Mouse (Mus musculus) forelimb bud, embryonic 11.5 days (tissue): ENCODE data around the gene Iqsec1.
"Not testable (repeated sequence)": the region's sequence is repeated elsewhere in the genome, so short reads cannot be mapped to it uniquely, and the experiment has no call there.

Experiments used
- DNase-seq: peaks from one replicate; pipeline ENCODE4 v3.0.0-alpha.2; 2012; ENCODE audit warnings: low read depth, low spot score

Iqsec1 gene

DNA sequence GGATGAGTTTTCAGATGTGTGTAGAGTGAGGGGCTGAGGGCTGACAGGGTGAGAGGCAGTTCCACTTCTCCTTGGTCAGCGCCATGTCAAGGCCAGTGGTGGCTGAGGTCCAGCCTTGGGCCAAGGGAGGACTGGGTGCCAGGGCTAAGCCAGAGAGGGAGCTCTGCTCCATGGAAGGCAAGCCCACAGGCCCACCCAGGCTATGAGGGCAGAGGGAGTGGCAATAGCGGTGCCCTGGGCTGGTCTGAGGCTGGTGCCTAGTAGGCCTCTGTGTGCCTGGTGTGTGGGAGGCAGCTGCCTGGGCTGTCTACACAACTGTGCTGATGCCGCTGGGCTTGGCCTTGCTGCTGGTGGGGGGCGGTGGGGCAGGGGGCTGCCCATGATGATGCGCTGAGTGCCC is 326.3 kb downstream of the Iqsec1 start:
- DNase-seq: no peak

DNA sequence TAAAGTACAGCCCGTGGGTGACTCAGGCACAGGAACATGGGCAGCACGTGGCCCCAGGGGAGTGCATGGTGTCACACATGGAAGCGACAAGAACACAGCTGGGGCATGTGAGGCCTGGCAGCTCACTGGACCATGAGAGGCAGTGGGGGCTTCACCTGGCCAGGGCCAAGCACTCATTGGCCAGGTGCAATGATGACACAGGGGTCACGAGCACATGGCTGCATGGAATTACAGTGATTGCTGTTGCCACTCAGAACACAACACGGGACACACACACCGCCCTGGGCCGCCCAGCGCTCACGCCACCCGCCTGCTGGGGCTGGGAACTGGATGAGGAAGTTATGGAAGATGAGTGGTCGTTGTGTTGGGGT is 327.5 kb downstream of the Iqsec1 start:
- DNase-seq: no peak

DNA sequence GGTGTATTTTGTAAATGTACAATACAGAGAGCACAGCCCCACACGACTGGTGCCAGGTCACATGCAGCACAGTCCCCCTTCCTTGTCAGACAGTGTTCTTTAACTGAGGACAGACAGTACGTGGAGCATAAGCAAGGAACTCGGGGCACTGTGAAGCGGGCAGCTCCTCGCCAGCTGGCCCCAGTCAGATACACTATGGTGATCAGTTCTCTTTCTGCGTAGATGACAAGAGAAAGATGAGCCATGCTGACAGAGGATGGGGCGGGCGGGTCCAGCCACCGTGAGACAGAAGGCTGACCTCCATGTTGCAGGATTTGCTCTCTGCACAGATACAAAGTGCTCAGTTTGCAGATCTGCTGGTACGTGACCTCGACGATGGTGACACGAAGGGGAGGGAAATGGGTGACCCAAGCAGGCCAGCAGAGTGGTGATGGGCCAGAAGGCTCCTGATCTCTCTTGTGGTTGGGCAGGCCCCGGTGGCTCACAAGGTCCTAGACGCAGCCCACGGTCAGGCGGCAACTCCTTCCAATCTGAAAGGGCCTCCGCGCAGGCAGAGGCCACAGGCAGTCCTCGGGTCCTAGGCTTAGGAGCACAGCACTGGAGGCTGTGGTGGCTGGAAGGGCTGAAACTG is 328.0 kb downstream of the Iqsec1 start:
- no peak for DNase-seq

DNA sequence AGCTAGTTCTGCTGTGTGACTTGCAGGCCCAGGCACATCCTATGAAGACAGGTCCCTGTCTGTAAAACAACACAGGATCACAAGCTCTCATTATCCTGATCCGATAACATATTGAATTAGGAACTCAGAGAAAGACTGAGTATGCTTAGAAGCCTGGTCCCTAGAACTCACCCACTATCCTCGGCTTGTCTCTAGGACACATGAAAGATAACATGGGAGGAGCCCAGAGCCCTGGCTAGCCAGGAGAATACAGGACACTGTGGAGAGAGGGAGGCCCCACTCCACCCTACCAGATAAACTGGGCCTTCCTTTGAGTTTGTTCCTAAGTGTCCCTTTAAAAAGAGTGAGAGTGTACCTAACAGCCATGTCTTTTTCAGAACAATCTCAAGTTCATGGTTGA is 328.6 kb downstream of the Iqsec1 start:
- DNase-seq: no peak

DNA sequence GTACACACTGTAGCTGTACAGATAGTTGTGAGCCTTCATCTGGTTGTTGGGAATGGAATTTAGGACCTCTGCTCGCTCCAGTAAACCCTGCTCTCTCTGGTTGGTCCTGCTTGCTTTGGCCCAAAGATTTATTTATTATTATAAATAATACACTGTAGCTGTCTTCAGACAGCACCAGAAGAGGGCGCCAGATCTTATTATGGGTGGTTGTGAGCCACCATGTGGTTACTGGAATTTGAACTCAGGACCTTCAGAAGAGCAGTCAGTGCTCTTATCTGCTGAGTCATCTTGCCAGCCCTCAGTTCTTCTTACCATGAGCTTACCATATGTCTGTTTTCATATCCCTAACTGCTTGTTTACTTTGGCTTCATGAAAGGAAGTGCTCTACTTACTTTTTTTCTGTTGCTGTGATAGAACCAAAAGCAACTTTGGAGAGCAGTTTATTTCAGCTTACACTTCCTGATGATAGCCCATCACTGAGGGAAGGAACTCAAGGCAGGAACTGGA is 332.1 kb downstream of the Iqsec1 start:
- DNase-seq: not testable (repeated sequence)

DNA sequence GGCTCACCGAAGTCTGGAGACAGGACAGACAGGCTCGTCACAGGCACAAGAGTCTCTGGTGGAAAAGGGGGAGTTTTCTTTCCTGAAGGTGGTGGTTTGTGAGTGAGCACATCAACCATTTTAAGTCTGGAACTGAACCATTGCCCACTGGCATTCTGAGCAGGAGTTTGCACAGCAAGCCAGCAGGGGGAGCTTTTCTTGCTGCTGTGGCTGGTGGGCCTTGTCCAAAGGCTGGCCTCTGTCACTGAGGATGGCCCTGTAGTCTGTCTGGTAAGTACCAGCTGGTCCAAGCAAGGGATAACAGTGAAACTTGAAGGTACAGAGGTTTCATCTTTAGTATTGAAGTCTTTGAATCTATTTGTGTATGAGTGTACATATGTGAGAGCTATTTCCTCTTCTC is 334.7 kb downstream of the Iqsec1 start:
- DNase-seq: peak; percentile 9

DNA sequence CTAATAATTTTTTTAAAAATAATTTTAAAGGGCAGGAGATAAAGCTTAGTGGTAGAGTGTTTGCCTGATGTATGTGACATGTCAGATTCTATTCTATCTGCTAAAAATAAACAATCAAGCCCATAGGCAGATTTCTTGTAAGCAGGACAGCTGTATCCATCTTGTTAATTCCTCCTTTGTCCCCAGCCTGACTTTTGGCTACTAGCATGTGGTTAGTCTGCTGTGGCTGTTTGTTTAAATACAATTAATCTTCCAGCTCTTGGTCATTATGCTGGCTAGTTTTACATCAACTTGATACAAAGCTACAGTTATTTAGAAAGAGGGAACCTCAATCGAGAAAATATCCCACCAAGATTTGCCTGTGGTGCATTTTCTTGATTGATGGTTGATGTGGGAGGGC is 337.9 kb downstream of the Iqsec1 start:
- DNase-seq: no peak

DNA sequence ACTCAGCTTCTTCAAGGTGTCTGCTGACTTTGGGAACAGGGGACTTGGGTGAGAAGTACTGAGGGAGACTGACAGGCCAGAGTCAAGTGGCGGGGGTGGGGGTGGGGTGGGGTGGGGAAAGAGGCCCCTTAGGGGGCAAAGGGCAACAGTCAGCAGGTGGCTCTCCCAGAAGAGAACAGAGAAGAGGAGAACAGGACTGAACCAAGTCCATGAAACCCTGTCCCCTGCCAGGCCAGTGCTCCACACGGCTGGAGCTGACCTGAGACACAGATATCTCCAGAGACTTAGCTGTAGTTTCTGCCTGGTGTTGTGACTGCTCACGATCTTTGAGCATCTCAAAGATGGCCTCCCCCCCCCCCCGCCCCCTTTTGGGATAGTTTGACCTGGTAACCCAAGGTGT is 339.2 kb downstream of the Iqsec1 start:
- no peak for DNase-seq

DNA sequence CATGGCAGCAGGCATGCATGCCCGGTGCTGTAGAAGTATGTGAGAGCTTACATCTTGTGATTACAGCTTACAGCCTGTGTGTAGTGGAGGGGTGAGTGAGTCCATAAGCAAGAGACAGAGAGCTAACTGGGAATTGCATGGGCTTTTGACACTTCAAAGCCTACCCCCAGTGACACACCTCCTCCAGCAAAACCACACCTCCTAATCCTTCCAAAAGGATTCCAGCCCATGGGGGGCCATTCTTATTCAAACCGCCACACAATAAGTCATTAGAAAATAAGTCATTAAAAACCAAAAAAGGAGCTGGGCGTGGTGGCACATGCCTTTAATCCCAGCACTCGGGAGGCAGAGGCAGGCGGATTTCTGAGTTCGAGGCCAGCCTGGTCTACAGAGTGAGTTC is 340.1 kb downstream of the Iqsec1 start:
- no peak for DNase-seq

DNA sequence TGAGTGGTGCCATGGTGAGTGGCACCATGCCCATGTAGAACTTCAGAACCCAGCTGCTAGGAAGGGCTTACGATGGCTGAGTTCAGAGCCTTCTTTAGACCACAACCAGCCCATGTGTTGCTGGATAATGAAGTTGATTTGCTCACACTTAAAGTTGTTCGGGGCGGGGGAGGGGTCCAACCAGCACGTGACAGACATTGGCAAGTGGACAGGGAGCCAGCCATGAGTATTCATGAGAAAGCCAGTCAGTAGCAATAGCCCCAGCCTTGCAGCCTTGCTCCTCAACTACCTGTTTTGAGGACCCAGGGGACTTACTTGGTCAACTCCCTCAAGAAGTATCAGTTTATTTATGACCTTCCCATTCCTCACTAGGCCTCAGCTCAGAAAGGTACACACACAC is 343.5 kb downstream of the Iqsec1 start:
- no peak for DNase-seq

DNA sequence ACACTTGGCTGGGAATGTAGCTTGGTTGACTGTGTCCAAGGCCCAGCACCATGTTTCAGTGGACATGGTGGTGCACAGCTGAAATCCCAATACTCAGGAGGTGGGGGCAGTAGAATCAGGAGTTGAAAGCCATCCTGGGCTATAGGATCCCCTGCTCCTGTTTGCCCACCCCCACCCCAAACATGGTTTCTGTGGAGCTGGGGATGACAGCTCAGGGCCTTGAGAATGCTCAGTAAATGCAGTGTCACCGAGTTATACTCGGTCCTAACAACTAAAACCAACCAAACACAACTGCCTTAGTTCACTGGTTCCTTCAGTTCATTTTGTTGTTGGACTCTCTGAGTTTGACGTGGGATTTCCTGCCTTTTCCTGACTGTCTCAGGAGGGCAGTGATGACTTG is 345.4 kb downstream of the Iqsec1 start:
- DNase-seq: no peak

DNA sequence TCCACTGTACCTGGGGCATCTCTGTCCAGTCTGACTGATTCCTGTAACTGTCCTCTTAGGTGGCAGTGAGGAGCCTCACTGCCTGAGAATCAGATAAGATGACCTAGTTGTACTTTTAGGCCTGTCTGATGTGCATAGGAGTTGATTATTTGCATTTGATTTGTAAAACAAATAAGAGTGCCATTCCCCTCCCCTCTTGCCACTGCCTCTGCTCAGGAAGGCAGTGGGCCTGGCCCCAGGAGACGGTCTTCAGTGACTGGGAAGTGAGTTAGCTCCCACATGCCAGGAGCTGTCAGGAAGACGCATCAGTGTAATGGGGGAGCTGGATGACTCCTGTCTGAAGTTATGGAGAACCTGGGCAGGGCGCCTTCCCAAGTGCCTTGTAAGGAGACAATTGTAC is 352.9 kb downstream of the Iqsec1 start:
- no peak for DNase-seq

DNA sequence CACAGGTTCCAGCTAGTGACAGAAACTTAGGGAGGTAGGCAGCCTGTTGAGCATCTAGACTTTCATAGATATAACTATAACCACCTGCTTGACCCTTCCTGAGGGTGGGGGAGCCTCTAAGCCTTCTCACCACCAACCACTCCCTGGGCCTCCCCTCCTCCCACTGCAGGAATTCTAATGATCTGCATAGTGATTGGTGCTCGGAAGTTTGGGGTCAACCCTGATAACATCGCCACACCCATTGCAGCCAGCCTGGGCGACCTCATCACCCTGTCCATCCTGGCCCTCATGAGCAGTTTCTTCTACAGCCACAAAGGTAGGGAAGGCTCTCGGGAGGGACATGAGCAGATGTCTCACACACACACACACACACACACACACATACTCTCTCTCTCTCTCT is 353.4 kb downstream of the Iqsec1 start:
- no peak for DNase-seq

DNA sequence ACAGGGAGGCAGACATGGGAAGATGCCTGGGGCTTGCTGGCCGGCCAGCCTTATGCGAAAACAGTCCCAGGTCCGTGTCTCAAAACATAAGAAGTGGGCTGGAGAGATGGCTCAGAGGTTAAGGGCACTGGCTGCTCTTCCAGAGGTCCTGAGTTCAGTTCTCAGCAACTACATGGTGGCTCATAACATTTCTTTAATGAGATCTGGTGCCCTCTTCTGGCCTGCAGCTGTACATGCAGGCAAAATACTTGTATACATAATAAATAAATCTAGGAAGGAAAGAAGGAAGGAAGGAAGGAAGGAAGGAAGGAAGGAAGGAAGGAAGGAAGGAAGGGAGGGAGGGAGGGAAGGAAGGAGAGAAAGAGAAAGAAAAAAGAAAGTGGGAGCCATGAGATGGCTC is 356.0 kb downstream of the Iqsec1 start:
- not testable (repeated sequence) for DNase-seq

DNA sequence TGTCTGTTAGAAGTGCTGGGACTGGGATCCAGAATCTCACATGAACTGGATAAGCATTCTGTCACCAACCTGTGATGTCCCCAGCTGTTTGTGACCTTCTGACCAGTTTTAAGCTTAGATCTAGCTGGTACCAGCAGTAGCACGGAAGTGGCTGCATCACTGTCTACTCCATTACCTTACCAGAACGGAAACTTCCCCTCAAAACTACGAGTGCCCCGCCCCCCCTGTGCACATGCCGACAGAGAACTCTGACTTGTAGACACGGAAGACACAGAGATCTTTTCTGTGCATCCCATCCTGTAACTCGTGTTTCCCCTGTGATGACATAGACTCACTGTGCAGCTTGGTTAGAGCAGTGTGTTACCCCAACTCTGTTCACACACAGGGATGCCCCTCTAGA is 358.1 kb downstream of the Iqsec1 start:
- DNase-seq: no peak

DNA sequence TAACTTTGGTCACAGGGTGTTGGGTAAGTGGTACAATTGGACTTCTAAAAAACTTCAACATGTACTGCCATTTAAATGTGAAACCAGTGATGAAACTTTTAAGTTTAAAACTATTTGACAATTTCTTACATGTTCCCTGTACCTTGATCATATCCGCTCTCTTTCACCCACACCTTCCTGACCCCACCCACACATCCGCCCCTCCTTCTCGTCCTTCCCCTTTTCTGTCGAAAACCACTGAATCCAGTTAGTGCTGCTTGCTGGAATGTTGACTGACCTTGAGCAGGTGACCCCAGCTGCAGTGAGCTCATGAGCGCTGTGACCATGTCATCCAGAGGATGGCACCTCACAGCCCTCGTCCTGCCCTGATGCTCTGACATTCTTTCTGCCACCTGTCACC is 359.0 kb downstream of the Iqsec1 start:
- DNase-seq: no peak

DNA sequence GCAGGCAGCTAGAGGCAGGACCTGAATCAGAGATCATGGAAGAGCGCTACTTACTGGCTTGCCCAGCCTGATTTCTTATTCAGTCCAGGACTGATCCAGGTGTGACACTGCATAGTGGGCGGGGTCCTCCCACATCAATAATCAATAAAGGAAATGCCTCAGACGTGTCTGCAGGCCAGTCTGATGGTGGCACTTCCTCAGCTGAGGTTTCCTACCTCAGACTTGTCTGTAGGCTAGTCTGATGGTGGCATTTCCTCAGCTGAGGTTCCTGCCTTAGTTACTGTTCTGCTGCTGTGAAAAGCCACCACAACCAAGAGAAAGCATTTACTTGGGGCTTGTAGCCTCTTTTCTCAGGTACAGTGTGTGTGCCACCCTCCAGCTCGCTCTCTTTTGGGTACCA is 360.9 kb downstream of the Iqsec1 start:
- no peak for DNase-seq

DNA sequence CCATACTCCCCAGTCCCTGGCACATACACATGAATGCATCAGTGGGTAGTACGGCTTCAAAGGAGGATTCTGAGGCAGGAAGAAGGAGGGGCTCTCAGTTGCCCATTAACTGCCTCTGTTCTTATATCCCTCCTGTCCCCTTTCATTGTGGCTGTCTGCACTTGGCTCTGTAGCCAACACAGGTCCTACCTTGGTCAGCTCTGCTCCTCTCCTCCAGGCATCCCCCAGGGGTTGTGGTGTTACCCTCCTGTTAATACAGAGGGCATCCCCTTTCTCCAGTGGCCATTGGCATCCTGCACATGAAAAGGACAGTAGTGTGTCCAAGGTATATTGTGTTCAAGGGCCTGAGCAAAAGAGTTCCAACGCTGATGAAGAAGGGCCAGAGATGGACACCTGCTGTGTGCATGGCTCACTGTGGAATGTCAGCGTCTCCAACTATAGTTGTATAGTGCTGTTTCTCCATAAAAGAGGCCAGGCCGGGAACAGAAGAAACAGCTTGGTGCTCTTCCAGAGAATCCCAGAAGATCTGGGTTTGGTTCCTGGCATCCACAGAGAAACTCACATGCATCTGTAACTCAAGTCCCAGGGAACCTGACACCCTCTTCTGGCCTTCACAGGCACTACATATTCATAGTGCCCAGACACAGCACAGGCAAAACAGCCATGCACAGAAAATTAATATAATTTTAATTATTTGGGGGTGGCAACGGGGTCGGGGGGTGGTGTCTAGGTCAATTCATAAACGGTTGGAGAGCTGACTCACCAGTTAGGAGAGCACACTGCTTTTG is 363.1 kb downstream of the Iqsec1 start:
- no peak for DNase-seq

DNA sequence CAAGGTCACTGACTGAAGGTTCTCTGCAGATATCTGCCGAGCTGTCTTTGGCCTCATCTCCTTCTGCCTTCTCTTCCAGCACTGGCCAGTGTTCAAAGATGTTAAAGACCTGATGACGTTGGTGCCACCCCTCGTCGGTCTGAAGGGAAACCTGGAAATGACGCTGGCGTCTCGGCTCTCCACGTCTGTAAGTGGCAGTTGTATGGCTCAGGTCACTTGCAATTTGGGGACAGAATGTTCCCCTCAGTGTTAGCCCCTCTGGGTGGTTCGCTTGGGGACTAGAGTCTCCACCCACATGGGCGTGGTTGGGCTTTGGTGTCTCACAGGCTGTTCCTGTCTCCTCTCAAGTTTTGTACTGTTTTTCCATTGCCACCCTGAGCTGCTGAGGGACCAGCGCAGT is 363.8 kb downstream of the Iqsec1 start:
- DNase-seq: no peak

DNA sequence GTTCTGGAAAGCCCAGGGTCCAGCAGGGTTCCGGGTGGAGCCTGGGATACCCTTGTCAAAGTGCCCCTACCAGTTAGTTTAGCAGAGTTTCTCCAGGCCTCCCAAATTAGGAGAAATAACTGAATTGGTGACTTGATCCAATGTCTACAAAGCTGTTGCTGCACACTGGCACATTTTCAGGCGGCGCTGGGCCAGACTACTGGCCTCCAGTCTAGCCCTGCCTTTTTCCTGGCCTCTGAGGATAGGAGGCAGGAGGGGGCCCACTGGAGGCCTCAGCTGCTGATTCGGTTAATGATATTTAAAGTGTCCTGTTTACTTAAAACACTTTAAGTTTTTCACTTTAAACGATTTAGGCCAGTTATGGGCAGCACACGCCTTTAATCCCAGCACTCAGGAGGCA is 364.3 kb downstream of the Iqsec1 start:
- no peak for DNase-seq

DNA sequence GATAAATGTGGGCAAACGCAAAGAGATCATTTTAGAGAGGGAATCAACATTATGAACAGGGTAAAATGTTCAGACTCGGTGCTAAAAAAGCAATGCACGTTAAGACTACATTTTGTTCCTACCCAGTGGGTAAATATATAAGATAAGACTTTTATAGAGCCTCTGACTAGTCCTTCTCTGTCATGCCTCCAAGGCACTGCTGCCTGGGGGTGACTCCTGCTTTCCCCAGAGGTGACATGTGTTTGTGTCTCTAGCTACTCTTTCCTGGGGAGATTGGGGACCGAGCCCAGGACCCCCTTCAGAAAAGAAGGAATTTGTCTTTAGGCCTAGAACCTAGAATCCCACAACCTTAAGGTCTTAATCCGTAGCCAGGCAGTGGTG is 365.0 kb downstream of the Iqsec1 start:
- DNase-seq: no peak

DNA sequence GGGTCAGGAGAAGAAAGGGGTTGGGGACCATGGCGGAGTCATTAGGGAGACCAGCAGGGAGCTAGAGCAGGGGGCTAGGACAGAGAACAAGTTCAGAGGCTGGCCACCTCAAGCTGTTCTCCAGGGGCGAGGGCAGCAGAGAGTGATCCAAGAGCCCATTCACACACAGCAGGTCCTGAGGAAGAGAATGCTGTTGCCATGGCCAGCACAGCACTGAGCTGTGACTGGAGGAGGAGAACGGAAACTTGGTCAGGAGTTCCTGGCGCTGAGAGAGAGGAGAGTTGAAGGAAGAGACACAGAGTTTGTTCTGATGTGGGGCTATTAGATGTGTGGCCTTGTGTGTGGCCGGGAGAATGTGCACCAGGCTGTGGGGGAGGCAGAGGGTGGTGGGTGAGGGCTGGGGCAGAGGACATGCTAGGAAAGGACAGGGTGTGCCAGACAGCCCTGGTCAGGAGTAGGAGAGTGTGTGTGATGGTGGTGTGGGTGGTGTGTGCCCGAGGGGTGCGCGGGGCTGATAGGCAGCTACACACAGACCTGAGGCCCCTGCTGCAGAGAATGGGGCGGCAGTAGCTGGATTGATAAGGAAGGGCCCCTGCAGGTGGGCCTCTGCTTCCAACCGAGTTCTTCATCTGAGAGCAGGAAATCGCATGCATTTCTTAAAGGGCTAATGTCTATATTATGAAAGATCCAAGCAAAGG is 365.6 kb downstream of the Iqsec1 start:
- DNase-seq: no peak

DNA sequence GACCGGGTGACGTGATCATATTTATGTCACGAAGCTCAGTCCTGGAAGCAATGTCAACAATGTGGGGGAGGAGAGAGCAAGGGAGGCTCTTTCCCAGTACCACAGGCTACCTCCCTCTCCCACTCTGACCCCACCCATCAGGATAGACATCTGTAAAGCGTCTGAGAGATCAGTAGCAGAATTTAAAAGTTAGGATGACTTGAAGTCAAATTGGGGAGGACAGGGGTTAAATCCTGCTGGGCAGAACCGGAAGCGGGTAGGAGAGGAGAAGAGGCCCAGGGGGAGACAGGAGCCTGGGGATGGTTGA is 366.9 kb downstream of the Iqsec1 start:
- DNase-seq: no peak
